Mouse (Mus musculus) liver, embryonic 11.5 days (tissue): ENCODE measurements around the gene Gm20481. TPM values are rescaled to one million over a fixed set of nuclear protein-coding genes. Genes with fewer than 3 reads are reported as not detected.
A peak's percentile ranks its signal among the peaks of the same experiment; 100 is the strongest.
"Not testable (repeated sequence)": the region's sequence is repeated elsewhere in the genome, so short reads cannot be mapped to it uniquely, and the experiment has no call there.

Experiments used
- ATAC-seq: fragments of 200-750 bp; cut with Nextera tagmentation; replicated peaks from 2 replicates; pipeline ENCODE4 v1.8.0; 2017; ENCODE audit warnings: moderate number of reproducible peaks, mild to moderate bottlenecking, moderate TSS enrichment, moderate library complexity; ENCODE audit not compliant: low FRiP score
- DNase-seq: peaks from one replicate; pipeline ENCODE4 v3.0.0-alpha.2; 2017; ENCODE audit warnings: low spot score
- H3K27ac ChIP-seq: fragments of 300-500 bp; sonication (generic); 2 replicates; pipeline ENCODE4 v1.5.1; 2014; ENCODE audit warnings: mild to moderate bottlenecking, low read depth, low read length, control low read depth
- H3K27me3 ChIP-seq: fragments of 300-500 bp; sonication (generic); replicated peaks from 2 replicates; pipeline ENCODE4 v1.6.1; 2014; ENCODE audit warnings: low read length, mixed read lengths; ENCODE audit not compliant: control insufficient read depth, insufficient read depth
- H3K36me3 ChIP-seq: fragments of 300-500 bp; sonication (generic); 2 replicates; pipeline ENCODE4 v1.6.1; 2014; ENCODE audit warnings: mild to moderate bottlenecking, low read length, moderate library complexity, mixed read lengths; ENCODE audit not compliant: control insufficient read depth, insufficient read depth
- H3K4me1 ChIP-seq: fragments of 300-500 bp; sonication (generic); replicated peaks from 2 replicates; pipeline ENCODE4 v1.6.1; 2014; ENCODE audit warnings: low read length, mixed read lengths; ENCODE audit not compliant: control insufficient read depth, insufficient read depth
- H3K4me2 ChIP-seq: fragments of 300-500 bp; sonication (generic); 2 replicates; pipeline ENCODE4 v1.6.1; 2014; ENCODE audit warnings: mild to moderate bottlenecking, control low read depth, moderate library complexity
- H3K4me3 ChIP-seq: fragments of 300-500 bp; sonication (generic); 2 replicates; pipeline ENCODE4 v1.5.1; 2014; ENCODE audit warnings: low read depth, low read length, control low read depth
- H3K9ac ChIP-seq: fragments of 300-500 bp; sonication (generic); 2 replicates; pipeline ENCODE4 v1.6.1; 2014; ENCODE audit warnings: low read depth, low read length, control low read depth
- H3K9me3 ChIP-seq: fragments of 300-500 bp; sonication (generic); 2 replicates; pipeline ENCODE4 v1.6.1; 2016; ENCODE audit warnings: low read length, inconsistent platforms, mixed read lengths; ENCODE audit not compliant: control insufficient read depth
- WGBS: fragments of 180-500 bp; shearing (Covaris S2); extraction: QIAGEN DNeasy Blood & Tissue Kit; methylation state at CpG from one replicate; pipeline ENCODE4 v1.1.7; 2014; 5-methylcytosine and 5-hydroxymethylcytosine counted together
- polyA plus RNA-seq: library from polyadenylated mRNA; unstranded; fragments of >200 nt; fragmentation: Nextera tagmentation; extraction: Ambion mirVana; gene quantifications from 2 replicates; pipeline ENCODE4 v1.2.1, GENCODE M21; 2014

Gm20481 gene
- polyA plus RNA-seq, 1 experiment from 2014 or later: not detected

- not testable (repeated sequence) for H3K4me1 ChIP-seq, H3K27me3 ChIP-seq, H3K4me2 ChIP-seq, DNase-seq, H3K9me3 ChIP-seq, H3K4me3 ChIP-seq, ATAC-seq, H3K9ac ChIP-seq
- WGBS: 40% methylated on average over 9 of the region's 9 CpGs
- H3K27ac ChIP-seq: peak overlapping the region; percentile 99
- H3K36me3 ChIP-seq: peaks cover 20% of the 10 kb centered on the region
Observed at GRCm38 (mm10) chr17:34948721-34949552, 20.8 kb upstream of the Gm20481 start.

GRCm38 (mm10) chr17:34949553-34949969 is 20.2 kb upstream of the Gm20481 start:
- ATAC-seq: peak; percentile 51
- H3K4me1 ChIP-seq: peaks cover 6% of the 10 kb centered on the region; the same call in 1 of the 2 replicates
- H3K27ac ChIP-seq: peak overlapping the region; percentile 99
- peaks cover 20% of the 10 kb centered on the region for H3K36me3 ChIP-seq
- H3K4me2 ChIP-seq: peak overlapping the region; percentile 70; the same call in 1 of the 2 replicates
- H3K27me3 ChIP-seq: no peaks in the 10 kb centered on the region
- WGBS: 14% methylated on average over 4 of the region's 4 CpGs
- H3K4me3 ChIP-seq: peak overlapping the region; percentile 94; the same call in 1 of the 2 replicates
- H3K9me3 ChIP-seq: no peaks in the 10 kb centered on the region
- peak; percentile 71 for DNase-seq
- peak overlapping the region; percentile 34; the same call in 1 of the 2 replicates for H3K9ac ChIP-seq

GRCm38 (mm10) chr17:34950514-34951455 is 18.9 kb upstream of the Gm20481 start:
- whole genome bisulfite sequencing: 21% methylated on average over 10 of the region's 10 CpGs
- DNase-seq: no peak
- peak overlapping the region; percentile 99 for H3K27ac ChIP-seq

DNA sequence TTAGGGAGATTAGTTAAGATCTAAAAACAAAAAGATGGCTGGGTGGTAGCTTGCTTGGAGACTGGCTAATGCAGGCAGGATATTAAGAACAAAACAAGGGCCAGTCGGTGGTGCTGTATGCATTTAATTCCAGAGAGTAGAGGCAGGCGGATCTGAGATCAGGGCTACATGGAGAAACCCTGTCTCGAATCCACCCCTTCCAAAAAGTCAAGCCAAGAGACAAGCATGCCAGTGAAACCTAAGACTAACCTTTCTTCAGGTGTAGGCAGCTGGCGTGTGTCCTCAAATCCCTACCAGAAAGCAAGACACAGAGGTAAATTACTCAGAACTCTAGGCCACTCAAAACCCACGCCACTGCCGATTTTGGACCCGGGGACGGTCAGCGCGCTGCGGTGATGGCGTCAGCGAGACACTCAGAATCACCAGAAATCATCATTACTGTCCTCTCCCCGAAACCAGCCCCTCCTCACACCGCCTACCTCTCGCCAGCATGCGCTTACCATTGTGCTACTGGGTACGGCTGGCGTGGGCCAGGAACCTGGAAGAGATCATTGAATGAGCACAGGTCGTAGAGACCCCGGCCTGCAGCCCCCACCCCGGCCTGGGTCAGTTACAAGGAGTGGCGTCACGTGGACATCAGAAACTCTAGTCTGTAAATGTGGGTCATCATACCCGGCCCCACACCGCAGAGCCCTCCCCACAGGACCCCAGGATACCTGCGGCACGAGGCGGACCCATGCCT is 17.9 kb upstream of the Gm20481 start:
- ATAC-seq (0 out of 2 replicates have a peak, but pooled peaks have one; percentile 16), DNase-seq (no peak)
- Histone ChIP-seq H3K9me3 (no peaks in the 10 kb centered on the region), H3K27me3 (peaks cover under 1% of the 10 kb centered on the region; the same call in 1 of the 2 replicates), H3K4me2 (peak overlapping the region; percentile 70), H3K4me3 (peak overlapping the region; percentile 94), H3K4me1 (peaks cover 6% of the 10 kb centered on the region; the same call in 1 of the 2 replicates), H3K36me3 (peaks cover 20% of the 10 kb centered on the region), H3K27ac (peak overlapping the region; percentile 99), H3K9ac (peak overlapping the region; percentile 100)
- under 1% methylated on average over 29 of the region's 29 CpGs for WGBS

More at GRCm38 (mm10) chr17:34950514-34951455, 18.9 kb upstream of the Gm20481 start:
- Histone ChIP-seq H3K9ac (peak overlapping the region; percentile 100), H3K36me3 (peaks cover 20% of the 10 kb centered on the region), H3K27me3 (no peaks in the 10 kb centered on the region), H3K4me1 (peaks cover 6% of the 10 kb centered on the region; the same call in 1 of the 2 replicates), H3K4me3 (peak overlapping the region; percentile 94), H3K4me2 (peak overlapping the region; percentile 70), H3K9me3 (no peaks in the 10 kb centered on the region)
- ATAC-seq: no peak

DNA sequence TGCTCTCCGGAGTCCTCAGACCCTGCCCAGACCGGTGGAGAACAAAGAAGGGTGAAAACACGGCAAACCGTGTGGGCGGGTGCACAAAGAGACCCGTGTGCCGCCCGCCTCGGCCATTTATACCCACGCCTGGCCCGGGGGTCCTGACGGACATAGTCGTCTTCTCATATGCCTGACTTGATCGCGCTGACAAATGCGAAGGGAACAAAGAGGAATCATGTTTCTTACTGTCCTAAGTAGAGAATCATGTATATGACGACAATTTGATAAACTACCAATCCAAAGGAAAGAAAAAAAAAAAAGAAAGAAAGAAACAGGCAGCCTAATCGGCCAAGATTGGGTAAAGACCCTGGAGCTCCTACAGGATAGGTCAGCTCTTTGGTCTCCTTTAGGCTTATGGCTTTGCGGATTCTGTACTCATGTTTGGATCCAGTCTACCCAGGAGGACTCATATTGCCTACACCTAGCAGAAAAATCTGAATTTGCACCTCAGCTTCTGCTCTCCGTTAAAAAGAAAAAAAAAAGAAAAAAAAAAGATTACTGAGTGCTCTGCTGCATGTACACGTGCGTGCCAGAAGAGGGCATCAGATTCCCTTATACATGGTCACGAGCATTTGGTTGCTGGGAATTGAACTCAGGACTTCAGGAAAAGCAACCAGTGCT is 17.2 kb upstream of the Gm20481 start:
- Histone ChIP-seq H3K27me3 (peaks cover 3% of the 10 kb centered on the region; the same call in 1 of the 2 replicates), H3K4me3 (peak overlapping the region; percentile 94), H3K27ac (peak overlapping the region; percentile 99), H3K9ac (peak overlapping the region; percentile 100), H3K9me3 (no peaks in the 10 kb centered on the region), H3K4me1 (peaks cover 6% of the 10 kb centered on the region; the same call in 1 of the 2 replicates), H3K36me3 (peaks cover 20% of the 10 kb centered on the region), H3K4me2 (peak overlapping the region; percentile 70)
- ATAC-seq (peak; percentile 66), DNase-seq (peak; percentile 89)
- WGBS: under 1% methylated on average over 23 of the region's 23 CpGs

DNA sequence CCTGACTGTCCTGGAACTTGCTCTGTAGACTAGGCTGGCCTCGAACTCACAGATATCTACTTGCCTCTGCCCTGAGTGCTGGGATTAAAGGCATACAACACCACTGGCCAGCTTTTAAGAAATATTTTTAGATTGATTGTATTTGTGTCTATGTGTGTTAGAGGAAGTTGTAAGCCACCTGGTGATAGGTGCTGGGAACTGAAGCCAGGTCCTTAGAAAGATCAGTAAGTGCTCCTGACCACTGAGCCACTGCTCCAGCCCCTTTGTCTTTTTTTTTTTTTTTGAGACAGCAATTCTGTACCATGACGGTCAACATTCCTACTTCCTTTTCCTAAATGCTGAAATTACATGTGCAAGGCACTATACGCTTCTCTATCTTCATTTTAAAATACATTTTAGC is 16.5 kb upstream of the Gm20481 start:
- ATAC-seq (no peak), DNase-seq (no peak)
- Histone ChIP-seq H3K4me2 (peak overlapping the region; percentile 70), H3K9ac (peak overlapping the region; percentile 100), H3K27me3 (peaks cover 3% of the 10 kb centered on the region; the same call in 1 of the 2 replicates), H3K9me3 (no peaks in the 10 kb centered on the region), H3K4me3 (peak overlapping the region; percentile 94), H3K4me1 (peaks cover 6% of the 10 kb centered on the region; the same call in 1 of the 2 replicates), H3K27ac (0 out of 2 replicates have a peak overlapping the region, but pooled peaks have one; percentile 99), H3K36me3 (peaks cover 20% of the 10 kb centered on the region)
- 79% methylated on average over 3 of the region's 3 CpGs for WGBS

- Histone ChIP-seq H3K27ac (no peak overlapping the region), H3K36me3 (peaks cover 20% of the 10 kb centered on the region), H3K4me1 (peaks cover 6% of the 10 kb centered on the region; the same call in 1 of the 2 replicates), H3K27me3 (peaks cover 3% of the 10 kb centered on the region; the same call in 1 of the 2 replicates), H3K4me3 (no peak overlapping the region), H3K9ac (no peak overlapping the region), H3K4me2 (no peak overlapping the region), H3K9me3 (no peaks in the 10 kb centered on the region)
- ATAC-seq (no peak), DNase-seq (no peak)
- WGBS: 91% methylated on average over 4 of the region's 4 CpGs
Observed at GRCm38 (mm10) chr17:34953904-34954303, 15.8 kb upstream of the Gm20481 start.
